Mouse (Mus musculus): Measurements from ENCODE around the gene Chrna7.

The Chrna7 gene

DNA sequence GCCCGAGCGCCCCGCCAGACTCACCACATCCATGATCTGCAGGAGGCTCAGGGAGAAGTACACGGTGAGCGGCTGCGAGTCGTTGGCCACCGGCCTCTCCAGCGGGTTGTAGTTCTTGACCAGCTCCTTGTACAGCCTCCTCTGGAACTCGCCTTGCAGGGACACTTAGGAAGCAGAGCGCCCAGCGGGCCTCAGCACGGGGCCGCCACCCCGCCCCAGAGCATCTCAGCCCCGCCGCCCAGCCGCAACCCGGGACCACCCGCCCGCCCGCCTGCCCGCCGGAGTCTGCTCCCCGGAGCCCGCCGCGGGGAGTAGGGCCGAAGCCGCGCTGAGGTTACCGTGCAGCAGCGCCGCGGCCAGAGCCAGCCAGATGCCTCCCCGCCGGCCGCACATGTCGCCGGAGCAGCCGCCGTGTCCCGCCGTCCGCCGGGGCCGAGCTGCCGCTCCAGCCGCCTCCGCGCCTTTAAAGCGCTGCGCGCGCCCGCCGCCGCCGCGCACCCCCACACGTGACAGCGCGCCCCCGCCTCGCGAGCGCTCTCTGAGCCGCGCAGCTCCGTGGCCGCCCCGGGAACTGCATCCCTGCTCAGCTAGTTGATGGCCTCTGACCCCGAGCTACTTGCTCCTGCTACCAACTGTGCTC, at the start of gene Chrna7:
Gene Chrna7 (minus strand): TSS at position 486 of the 640 bp plus-strand sequence.
- peak; percentile 88 to 93 for DNase-seq

DNA sequence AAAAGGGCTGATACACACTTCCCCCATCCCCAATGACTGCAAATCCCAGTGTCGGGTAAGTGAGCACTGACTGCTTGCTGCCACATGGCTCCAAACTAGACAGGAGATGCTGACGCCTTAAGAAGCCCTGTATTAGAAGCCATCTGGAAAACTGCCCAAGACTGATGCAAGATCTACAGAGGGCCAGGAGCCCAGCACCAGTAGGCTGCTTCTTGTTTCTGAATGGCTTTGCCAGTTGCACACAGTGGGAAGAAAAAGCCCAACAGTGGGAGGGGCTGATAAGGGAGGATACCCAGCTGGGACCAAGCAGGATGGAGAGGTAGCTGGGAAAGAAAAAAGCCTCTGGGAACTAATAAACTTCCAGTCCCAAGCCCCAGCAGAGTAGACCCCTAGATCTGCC, 37.0 kb upstream of the Chrna7 start:
- DNase-seq: no peak

DNA sequence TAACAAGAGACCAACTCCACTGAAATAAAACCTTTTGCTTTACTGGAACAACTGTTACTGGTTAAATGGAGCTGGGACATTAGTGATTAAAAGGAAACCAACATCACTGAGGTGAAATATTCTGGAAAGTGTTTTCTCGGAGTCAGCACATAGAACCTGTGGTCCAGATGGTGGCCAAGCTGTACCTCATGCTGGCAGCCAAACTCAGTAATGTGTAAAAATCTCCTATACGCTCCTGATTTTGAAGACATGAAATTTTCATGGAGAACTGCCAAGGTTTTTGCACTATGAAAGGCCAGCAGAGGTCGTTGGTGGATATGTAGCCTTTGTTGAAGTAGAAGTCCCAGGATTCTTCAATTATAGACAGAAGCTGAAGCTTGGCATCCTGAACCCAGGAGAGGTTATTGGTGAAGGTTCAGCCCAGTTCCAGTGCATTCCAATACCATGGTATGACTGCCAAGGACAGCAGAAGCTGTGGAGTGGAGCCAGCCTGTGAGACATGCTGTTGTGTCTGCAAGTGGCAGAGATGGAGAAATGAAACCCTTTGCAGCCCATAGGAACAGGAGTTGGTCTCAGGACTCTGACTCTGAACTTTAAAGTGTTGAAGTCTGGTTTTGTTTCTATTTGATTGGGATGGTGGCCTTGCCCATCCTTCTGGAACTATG, 25.6 kb upstream of the Chrna7 start:
- DNase-seq: peak; percentile 67 to 79

DNA sequence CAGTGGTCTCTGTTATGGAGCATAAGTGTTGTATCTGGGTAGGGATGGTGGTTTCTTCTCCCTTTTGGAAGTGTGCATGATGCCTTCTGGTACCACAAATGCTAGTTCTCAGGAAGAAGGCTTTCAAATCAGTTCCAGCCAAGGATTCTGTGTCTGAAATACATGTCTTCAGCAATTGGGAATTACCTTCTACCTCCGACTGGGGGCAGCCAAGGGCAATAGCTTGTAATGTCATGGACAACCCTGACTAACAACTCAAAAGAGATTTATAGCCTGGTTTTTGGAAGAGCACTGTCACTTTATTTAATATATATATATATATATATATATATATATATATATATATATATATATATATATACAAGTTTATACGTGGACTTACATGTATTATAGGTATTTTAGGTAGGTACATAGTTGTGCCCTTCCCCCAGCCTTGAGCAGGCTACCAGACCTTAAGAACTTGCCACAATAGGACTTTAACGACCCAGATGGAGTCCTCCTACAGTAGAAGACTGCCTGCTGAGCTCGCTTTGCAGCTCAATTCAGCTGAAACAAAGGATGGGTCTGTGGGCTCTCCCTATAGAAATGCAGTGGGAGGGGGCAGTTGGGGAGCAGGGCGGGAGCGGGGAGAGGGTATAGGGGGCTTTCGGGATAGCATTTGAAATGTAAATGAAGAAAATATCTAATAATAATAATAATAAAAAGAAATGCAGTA, 12.9 kb upstream of the Chrna7 start:
- peak in 1 of 2 experiments; percentile 20 for DNase-seq

DNA sequence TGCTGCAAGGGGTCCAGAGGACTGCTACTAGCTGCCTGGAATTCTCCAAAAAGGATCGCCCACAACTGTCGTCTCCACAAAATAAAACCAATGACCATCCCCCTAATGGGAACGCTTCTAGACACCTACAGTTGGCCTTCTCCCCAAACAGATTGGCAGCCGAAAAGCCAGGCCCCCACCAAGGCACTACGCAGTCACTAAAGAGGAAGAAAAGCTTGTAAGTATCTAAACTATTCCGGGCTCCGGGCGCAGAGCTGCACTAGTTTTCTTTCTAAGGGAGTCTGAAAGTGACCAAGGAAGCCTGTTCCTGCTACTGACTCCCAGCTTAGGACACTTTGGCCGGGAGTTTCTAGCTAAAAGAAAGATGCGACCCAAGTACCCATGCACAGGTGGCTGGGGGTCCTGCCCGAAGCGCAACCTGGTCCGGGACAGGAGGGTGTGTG, 707 bp downstream of the Chrna7 start:
- no peak for DNase-seq

DNA sequence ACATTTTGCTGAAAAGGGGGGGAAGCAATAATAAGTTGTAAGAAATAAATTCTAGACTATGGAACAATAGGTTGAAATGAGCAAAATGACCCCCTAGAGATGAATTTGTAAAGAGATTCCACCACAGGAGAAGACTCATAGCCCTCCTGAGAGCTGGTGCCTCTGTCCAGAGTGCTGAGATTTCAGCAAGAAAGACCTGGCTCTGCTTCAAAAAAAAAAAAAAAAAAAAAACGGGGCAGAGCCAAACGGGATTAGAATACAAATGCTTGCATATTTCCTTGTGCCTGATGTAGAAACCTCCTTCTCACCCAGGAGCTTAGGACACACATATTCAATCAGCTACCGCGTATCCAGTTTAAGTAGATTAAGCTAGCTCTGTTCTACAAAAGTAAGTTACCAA, 2.9 kb downstream of the Chrna7 start:
- DNase-seq: no peak

DNA sequence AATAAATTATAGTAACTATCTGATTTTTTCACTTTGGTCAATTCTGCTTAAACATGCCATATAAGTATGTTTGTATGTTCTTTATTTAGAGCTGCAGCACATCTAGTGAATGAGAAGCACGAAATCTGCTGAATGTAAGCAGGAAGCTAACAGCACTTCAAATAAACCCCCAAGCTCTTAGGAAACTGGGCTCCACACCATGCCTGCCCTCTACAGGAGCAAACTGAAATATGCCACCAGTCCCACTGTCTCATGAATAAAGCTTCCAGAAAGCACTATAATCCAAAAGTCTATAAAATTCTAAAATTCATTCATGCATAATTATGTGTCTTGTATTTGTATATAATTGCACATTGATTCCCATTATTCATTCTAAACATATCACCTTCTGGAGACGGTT, 5.2 kb downstream of the Chrna7 start:
- DNase-seq: peak in 1 of 2 experiments; percentile 13

DNA sequence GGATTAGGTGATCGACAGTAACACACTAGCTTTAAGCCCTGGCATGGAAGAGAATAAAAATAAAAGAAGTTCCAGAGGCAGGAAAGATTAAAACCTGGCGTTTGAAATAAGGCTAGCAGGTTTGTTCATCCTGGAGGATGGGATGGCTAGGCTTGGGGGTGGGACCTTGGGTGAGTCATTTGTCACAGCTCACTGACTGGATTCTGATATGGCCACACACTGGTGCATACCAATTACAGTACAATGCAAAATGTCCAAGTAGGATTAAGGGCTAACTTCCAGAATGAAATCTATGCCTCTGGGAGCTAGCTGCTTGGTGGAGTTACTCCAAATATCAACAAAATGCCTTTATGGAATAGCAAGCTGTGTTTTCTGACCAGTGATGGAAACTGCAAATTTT, 16.8 kb downstream of the Chrna7 start:
- DNase-seq: no peak

DNA sequence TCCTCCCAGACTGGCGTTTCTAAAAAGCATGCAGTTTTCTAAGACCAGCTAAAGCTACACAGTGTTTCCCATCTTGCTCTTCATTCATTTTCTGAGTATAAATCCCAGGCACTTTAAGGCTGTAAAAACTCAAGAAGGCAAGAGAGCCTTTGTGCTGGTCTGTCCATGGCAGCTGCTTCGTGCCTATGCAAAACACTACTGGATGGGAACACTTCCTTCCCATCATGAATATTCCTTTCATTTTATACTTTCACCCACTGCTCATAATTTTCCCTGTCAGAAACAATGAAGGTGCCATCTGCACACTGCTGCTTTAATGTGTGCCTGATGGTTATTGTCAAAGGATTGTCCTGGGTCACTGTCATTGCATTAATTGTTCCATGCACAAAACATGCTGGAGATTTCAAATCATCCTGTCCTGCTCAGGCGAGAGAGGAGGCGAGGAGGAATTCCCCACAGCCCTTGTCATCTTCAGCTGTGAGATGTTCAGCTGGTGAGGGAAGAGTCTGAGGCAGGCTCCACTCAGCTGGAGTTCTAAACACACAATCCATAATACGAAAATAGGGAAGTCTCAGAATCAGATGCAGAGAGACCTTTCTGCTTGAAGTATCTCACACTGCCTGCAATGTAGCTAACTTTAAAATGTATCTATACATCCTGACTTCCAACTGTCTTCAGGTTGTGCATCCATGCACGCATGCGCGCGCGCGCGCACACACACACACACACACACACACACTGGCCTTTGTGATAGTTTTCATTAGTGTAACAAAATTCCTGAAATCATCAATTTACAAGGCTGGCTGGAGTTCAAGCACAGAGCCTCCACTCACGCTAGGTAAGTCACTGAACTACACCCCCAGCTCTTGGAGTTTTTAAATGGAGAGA, 22.5 kb downstream of the Chrna7 start:
- DNase-seq: no peak

DNA sequence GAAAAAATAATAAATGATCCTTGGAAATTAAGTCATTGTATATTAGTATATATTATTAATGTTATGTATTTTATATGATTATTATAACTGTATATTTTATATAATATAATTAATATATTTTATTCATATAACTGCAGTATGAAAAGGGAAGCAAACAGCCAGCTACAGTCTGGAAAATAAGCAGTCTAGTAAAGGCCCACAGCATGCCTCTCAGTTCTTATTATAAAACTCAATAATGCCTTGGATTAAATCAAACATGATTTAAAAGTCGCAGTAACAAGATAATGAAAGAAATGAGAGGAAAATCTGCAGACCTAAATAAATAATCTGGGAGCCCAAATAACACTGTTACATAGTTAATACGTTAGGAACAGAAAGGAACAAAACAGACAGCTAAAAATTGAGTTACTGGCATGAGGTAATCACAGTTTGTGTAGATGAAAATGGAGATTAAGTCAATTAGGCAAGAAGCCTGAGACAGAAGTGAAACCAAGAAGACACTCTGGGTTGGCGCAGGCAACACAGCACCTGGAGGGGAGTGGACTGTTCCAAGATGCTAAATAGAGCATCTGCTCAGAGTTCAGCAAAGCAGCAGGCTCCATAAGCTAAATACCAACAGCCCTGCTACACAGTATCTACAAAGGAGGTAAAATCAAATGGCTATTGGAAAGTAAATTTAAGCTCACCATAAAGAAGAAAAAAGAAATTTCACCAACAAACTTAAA, 42.1 kb downstream of the Chrna7 start:
- peak in 1 of 2 experiments; percentile 13 for DNase-seq

DNA sequence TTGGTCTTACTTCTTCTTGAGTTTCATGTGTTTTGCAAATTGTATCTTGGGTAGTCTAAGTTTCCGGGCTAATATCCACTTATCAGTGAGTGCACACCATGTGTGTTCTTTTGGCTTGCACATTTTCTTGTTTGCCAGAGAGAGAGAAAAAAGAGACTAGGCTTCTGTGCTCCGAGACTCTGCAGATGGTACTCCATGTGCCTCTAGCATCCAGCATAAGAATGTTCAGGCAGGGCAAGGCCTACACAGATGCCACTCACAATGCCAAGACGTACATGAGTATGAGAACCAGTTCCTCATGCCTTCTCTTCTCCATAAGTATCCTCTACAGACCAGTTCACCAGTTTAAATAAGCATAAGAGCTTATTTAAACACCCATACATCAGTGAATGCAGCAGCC, 47.8 kb downstream of the Chrna7 start:
- no peak for DNase-seq

DNA sequence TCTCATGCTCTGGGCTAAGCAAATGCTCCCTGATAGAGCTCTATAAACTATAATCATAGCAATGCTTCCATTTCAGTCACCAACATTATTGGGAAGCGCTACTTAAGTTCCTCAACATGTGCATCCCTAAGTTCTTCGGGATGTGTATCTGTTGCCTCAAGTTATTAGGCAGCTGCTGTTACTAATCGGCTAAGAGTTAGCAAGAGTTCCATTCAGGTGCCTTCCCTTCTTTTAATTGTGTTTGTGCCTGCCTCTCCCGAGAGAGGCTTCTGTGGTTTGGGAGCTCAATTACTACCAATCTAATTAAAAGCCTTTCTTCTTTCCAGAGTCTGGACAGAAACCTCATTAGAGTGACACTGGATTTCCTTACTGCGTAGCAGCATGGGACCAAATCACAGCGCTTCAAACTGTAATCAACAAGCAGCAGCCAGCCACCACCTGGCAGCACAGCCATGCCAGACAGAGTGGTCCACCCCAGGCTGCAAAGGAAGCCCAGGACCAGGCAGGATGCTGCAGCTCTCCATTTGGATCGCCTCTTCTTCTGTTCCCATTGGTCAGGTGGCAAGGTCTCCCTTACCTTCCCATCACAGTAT, 50.0 kb downstream of the Chrna7 start:
- no peak for DNase-seq

DNA sequence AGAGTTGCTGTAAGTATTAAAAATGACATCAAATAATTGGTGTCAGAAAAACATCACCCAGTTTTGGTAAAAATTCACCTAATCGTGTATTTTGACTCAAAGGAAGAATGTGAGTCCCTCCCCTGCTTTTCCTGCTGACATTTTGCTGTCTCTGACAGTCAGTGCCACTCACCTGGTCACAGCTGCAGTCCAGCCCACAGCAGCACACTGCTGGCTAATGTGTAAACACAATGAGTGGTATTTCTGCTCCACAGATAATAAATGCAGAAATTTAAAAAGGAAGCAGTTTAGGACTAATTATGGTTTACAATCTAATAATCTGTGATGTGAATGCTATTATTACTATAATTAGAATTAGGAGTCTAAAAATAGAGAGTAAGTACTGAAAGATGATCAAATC, 59.1 kb downstream of the Chrna7 start:
- DNase-seq: no peak

DNA sequence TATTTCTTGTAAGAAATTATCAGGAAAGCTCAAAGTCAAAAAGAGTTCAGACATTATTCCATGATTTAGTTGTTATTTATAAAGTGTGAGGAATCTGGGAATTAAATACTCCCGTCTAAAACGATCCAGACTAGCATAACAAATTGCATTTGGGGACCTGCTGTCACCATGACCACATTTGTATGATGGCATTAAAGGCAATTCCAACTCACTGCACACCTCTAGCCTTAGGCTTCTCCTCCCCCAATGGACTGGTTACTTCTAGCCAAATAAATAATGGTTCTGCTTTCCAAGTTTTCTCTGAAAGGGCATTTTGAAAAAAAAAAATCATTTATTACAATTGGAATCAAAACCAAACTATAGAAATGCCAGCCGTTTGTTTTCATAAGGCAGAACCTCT, 63.6 kb downstream of the Chrna7 start:
- no peak for DNase-seq

DNA sequence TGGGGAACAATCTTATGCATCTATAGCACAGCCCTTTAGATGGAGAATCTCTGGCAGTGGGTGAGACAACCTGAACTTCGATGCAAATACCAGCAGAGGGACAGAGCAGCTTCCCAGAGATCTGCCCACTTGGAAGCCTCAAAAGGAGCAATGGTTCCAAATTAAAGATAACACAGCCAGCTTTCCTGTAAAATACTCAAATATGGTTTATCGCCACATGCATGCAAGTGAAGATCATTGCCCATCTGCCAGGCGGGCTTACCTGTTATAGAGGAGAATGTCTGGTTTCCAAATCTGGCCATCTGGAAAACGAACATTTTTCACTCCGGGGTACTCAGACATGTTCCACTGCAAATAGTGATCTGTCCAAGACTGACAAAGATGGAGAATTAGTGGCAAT, 64.0 kb downstream of the Chrna7 start:
- peak; percentile 12 to 35 for DNase-seq

DNA sequence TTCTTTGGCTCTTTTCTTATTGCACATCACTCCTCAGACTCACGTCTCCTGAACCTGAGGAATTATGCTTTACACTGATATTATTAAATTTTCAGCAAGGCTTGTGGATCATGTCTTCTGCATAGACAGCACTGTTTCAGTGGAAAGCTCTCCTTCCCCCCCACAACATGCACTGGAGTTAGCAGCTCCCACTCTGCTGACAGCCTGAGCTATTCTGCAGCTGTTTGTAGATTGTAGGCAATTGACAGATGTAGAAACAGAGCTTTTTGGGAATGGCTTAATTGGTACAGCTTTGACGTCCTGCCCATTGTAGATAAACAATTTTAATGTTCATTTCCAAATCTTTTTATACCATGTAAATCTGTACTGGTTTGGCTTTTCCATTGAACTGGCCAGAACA, 89.8 kb downstream of the Chrna7 start:
- DNase-seq: no peak

DNA sequence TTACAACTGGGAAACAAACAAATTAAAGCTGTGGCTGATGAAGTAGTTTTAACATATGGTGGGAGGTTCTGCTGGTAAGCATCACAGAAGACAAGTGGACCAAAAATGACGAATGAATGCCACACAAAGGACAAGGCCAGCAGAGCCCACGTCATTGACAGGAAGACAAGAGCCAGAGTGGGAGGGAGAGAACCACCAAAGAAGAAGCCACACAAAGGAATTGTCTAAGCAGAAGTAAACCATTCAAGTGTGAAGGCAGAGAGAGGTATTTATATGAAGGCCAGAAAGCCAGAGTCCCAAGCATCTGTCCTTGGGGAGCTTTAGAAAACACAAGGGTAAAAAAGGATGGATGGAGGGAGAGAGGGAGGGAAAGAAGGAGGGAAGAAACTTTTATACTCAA, 98.7 kb downstream of the Chrna7 start:
- DNase-seq: no peak

DNA sequence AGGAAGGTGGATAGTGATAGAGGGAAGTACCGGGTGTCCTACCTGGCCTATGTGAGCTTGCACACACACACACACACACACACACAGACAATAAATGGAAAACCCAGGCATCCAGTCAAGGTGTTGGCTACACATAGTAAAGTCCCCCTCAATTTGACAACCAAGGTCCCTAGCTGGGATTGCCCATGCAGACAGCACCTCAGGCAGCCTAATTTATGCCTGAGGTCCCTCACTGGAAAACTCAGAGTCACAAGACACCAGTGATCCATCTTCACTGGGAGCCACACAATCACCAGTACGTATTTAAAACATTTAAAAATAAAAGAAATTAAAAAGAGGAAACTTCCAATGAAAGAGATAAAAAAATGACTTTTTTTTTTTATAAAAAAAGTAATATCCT, 99.1 kb downstream of the Chrna7 start:
- no peak for DNase-seq

DNA sequence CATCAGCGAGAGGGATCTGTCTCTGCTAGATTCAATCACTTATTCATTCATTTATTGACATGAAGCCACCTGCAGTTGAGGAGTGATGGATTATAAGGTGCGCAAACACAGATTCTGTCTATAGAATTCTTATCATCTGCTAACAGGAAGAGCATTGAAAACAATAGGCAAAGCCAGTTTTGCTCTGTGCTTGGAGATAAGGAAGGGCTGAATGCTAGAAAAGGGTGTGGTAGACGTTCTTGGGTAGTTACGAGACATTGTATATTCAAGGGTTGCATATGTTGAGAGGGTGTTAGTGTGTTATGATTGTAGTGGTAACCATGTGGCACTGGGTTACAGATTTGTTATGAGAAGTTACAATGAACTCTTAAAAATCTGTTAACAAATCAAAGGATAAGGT, 103.0 kb downstream of the Chrna7 start:
- DNase-seq: no peak

DNA sequence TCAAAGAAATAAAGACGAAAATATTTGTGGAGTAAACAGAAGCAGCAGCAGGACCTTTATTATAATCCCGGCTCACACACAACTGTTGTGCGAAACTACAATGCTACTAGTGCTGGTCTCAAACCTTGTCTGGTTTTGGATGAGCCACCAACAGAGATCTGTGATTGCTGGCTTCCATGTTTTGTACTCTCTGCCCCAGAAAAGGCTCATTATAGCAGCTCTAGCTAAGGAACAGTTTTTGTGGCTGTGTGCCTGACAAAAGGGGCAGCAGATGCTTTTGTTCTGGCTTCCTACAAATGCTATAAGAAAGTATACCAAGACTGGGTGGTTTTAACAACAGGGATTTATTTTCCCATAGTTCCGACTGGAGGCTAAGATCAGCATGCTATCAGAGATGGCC, 126.4 kb downstream of the Chrna7 start:
- DNase-seq: no peak

DNA sequence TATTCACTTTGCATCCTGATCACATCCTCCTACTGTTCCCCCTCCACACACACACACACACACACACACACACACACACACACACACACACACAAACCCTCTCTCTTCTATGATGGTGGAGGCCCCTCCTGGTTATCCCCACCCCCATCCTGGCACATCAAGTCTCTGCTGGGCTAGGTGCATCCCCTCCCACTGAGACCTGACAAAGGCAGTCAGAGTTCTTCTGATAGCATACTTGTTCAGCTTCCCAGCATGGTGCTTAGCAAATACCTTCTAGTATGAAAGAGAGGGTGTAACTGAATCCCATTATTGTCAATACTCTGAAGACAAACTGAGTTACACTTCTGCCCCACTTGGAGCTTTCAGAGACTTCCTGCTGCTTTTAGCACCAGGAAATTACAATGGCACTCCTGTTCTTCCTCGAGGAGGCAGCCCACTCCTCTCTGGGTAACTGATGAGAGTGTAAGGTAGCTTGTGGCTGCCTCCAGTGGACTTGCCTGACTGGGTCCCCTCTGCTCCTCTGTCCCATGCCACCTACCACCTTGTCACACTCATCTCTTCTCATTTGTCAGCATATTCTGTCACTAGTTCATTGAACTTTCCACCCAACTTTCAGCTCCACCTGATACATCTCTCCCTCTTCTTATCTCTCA, 127.9 kb downstream of the Chrna7 start:
- no peak for DNase-seq

Data from cerebellum, postnatal 25 days (tissue).